Mouse (Mus musculus) midbrain, embryonic 15.5 days (tissue): ENCODE measurements around the gene Ccdc9. TPM values are rescaled to one million over a fixed set of nuclear protein-coding genes. Genes with fewer than 3 reads are reported as not detected.
A peak's percentile ranks its signal among the peaks of the same experiment; 100 is the strongest.
"Not testable (repeated sequence)": the region's sequence is repeated elsewhere in the genome, so short reads cannot be mapped to it uniquely, and the experiment has no call there.

Experiments
- ATAC-seq: fragments of 200-750 bp; cut with Nextera tagmentation; replicated peaks from 2 replicates; pipeline ENCODE4 v1.8.0; 2017; ENCODE audit warnings: moderate TSS enrichment
- H3K27ac ChIP-seq: fragments of 300-500 bp; sonication (generic); 2 replicates; pipeline ENCODE4 v1.5.1; 2015; ENCODE audit warnings: mild to moderate bottlenecking, inconsistent platforms
- H3K27me3 ChIP-seq: fragments of 300-500 bp; sonication (generic); replicated peaks from 2 replicates; pipeline ENCODE4 v1.6.1; 2015; ENCODE audit warnings: inconsistent platforms
- H3K36me3 ChIP-seq: fragments of 300-500 bp; sonication (generic); replicated peaks from 2 replicates; pipeline ENCODE4 v1.6.1; 2015; ENCODE audit warnings: inconsistent platforms
- H3K4me1 ChIP-seq: fragments of 300-500 bp; sonication (generic); 2 replicates; pipeline ENCODE4 v1.6.1; 2015; ENCODE audit warnings: inconsistent platforms
- H3K4me2 ChIP-seq: fragments of 300-500 bp; sonication (generic); 2 replicates; pipeline ENCODE4 v1.6.1; 2015; ENCODE audit warnings: inconsistent platforms, mild to moderate bottlenecking, moderate library complexity
- H3K4me3 ChIP-seq: fragments of 300-500 bp; sonication (generic); 2 replicates; pipeline ENCODE4 v1.5.1; 2015; ENCODE audit warnings: mild to moderate bottlenecking, inconsistent platforms
- H3K9ac ChIP-seq: fragments of 300-500 bp; sonication (generic); 2 replicates; pipeline ENCODE4 v1.6.1; 2015; ENCODE audit warnings: mild to moderate bottlenecking, inconsistent platforms
- H3K9me3 ChIP-seq: fragments of 300-500 bp; sonication (generic); 2 replicates; pipeline ENCODE4 v1.6.1; 2016; ENCODE audit warnings: inconsistent platforms
- WGBS: fragments of 180-500 bp; shearing (Covaris S2); methylation state at CpG from one replicate; pipeline ENCODE4 v1.1.7; 2015; ENCODE audit warnings: mixed read lengths; 5-methylcytosine and 5-hydroxymethylcytosine counted together
- polyA plus RNA-seq: library from polyadenylated mRNA; unstranded; fragments of >200 nt; fragmentation: Nextera tagmentation; extraction: Ambion mirVana; gene quantifications from 2 replicates; pipeline ENCODE4 v1.2.1, GENCODE M21; 2015

The Ccdc9 gene
- polyA plus RNA-seq, 1 experiment from 2014 or later: 21.6 TPM

DNA sequence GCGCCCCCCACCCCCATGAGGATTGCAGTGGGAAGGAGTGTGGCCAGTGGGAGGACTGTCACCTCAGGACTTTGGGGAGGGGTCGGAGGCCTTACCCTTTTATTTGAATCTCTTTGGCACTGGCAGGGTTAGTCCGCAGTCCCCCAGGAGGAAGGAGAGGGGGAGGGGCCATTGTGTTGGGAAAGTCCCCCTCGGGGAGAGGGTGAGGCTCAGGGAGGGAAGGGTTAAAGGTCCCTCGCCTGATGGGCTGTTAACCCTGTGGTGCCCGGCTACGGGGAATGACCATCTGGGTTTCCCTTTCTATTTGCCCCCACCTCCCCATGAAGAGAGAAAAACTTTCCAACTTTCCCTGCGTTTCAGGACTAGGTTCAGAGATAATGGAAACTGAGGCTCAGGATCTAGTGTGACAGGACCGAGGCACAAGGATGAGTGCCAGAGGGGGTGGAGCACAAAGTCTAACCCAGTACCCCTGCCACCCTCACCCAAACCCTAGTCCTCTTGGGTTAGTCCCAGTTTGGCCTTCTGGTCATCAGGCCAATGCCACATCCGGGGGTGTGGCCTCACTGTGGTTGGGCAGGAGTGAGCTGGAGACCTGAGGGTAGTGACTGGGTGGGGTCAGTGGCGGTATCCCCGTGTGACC, 26.2 kb upstream of the Ccdc9 start:
- no peaks in the 10 kb centered on the region for H3K9me3 ChIP-seq
- WGBS: under 1% methylated on average over 11 of the region's 12 CpGs
- no peaks in the 10 kb centered on the region for H3K36me3 ChIP-seq
- no peak for ATAC-seq
- peak overlapping the region; percentile 99 for H3K4me2 ChIP-seq
- H3K27me3 ChIP-seq: no peaks in the 10 kb centered on the region
- H3K27ac ChIP-seq: peak overlapping the region; percentile 96
- H3K4me1 ChIP-seq: peaks cover 57% of the 10 kb centered on the region
- peak overlapping the region; percentile 76 for H3K4me3 ChIP-seq
- H3K9ac ChIP-seq: peak overlapping the region; percentile 80

GRCm38 (mm10) chr7:16312011-16312671, 25.5 kb upstream of the Ccdc9 start:
- under 1% methylated on average over 45 of the region's 49 CpGs for WGBS
- no peaks in the 10 kb centered on the region for H3K27me3 ChIP-seq
- no peaks in the 10 kb centered on the region for H3K9me3 ChIP-seq
- peak overlapping the region; percentile 99 for H3K4me2 ChIP-seq
- no peak for ATAC-seq
- peaks cover 57% of the 10 kb centered on the region for H3K4me1 ChIP-seq
- peak overlapping the region; percentile 80 for H3K9ac ChIP-seq
- H3K36me3 ChIP-seq: no peaks in the 10 kb centered on the region
- peak overlapping the region; percentile 96 for H3K27ac ChIP-seq
- peak overlapping the region; percentile 76 for H3K4me3 ChIP-seq

DNA sequence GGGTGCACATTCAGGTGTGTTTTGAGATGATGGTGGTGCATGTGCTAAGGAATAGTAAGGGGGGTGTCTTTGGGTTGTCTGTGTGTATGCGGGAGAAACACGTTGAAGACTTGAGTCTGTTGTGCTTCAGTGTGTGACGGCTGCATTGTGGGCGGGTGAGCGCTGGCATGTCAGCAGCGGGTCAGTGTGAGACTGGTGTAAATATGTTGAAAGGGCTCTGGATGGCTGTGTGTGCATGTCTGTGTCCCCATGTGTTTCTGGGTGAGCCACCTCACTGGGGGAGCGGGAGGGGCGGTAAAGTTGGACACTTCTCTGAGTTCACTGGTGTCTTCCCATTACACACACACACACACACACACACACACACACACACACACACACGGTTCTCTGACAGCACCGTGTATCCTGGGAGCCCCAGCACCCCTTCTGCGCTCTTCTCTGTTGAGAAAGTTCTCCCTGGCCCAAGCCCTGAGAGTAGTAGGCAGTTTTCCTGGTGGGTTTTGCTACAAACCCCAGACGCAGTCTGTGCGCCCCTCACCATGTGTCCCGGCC, 24.9 kb upstream of the Ccdc9 start:
- Histone ChIP-seq H3K4me3 (peak overlapping the region; percentile 76), H3K27ac (peak overlapping the region; percentile 96), H3K36me3 (no peaks in the 10 kb centered on the region), H3K9ac (peak overlapping the region; percentile 80), H3K27me3 (no peaks in the 10 kb centered on the region), H3K4me1 (peaks cover 57% of the 10 kb centered on the region), H3K9me3 (no peaks in the 10 kb centered on the region), H3K4me2 (peak overlapping the region; percentile 99)
- ATAC-seq: 0 out of 2 replicates have a peak, but pooled peaks have one; percentile 0
- WGBS: under 1% methylated on average over 14 of the region's 14 CpGs

DNA sequence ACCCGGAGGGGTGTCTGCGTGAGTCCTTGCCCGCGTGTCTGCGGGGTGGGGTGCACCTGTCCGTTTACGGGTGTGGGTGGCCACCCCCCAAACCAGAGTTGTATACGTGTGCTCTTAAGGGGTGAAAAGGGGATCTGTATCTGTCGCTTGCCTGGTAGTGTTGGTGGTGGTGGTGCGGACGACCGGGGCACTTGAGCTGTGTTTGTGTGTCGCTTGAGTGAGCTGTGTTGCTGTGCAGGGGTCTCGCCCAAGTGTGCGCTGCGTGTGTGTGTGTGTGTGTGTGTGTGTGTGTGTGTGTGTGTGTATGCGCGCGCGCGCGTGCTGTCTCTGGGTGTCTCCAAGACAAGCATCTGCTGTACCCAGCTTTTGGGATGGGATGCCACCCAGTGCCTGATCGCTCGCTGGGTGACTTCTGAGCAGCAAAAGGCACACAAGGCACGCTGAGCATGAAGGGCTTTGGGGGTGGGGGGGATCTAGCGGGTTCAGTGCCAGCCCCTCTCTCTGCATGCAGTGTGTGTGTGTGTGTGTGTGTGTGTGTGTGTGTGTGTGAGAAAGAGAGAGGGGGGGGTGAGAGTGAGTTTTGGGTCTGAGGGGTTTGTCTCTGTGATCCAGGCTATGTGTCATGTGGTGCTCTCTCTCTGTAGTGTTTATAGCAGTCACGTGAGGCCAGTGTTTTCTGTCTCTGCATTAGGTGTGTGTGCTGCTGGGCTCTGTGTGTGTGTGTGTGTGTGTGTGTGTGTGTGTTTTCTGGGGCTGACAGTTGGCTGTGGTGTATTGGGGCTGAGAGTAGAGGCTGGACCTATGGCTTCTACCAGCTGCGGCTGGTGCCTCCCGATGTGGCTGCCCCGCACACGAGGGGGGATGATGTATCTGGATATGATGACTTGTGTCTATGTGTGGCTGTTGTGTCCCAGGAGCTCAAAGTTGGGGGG, 24.2 kb upstream of the Ccdc9 start:
- Histone ChIP-seq H3K27ac (peak overlapping the region; percentile 96), H3K4me2 (peak overlapping the region; percentile 99), H3K27me3 (no peaks in the 10 kb centered on the region), H3K36me3 (no peaks in the 10 kb centered on the region), H3K9me3 (no peaks in the 10 kb centered on the region), H3K4me3 (peak overlapping the region; percentile 76), H3K9ac (peak overlapping the region; percentile 80), H3K4me1 (peaks cover 57% of the 10 kb centered on the region)
- ATAC-seq: peak; percentile 6
- 1% methylated on average over 31 of the region's 31 CpGs for WGBS

- Histone ChIP-seq H3K9ac (peak overlapping the region; percentile 80), H3K36me3 (no peaks in the 10 kb centered on the region), H3K27me3 (no peaks in the 10 kb centered on the region), H3K9me3 (no peaks in the 10 kb centered on the region), H3K27ac (peak overlapping the region; percentile 96), H3K4me2 (peak overlapping the region; percentile 99), H3K4me1 (peaks cover 57% of the 10 kb centered on the region), H3K4me3 (peak overlapping the region; percentile 76)
- peak; percentile 6; the same call in 1 of the 2 replicates for ATAC-seq
- WGBS: under 1% methylated on average over 36 of the region's 56 CpGs
Measured at GRCm38 (mm10) chr7:16310020-16310520, 23.5 kb upstream of the Ccdc9 start.

- peak overlapping the region; percentile 99 for H3K4me2 ChIP-seq
- peak overlapping the region; percentile 76 for H3K4me3 ChIP-seq
- peak; percentile 15 for ATAC-seq
- under 1% methylated on average over 54 of the region's 61 CpGs for WGBS
- H3K4me1 ChIP-seq: peaks cover 56% of the 10 kb centered on the region
- peak overlapping the region; percentile 80 for H3K9ac ChIP-seq
- H3K27me3 ChIP-seq: no peaks in the 10 kb centered on the region
- peak overlapping the region; percentile 96 for H3K27ac ChIP-seq
- H3K9me3 ChIP-seq: no peaks in the 10 kb centered on the region
- no peaks in the 10 kb centered on the region for H3K36me3 ChIP-seq
Measured at GRCm38 (mm10) chr7:16309318-16310019, 22.9 kb upstream of the Ccdc9 start.

DNA sequence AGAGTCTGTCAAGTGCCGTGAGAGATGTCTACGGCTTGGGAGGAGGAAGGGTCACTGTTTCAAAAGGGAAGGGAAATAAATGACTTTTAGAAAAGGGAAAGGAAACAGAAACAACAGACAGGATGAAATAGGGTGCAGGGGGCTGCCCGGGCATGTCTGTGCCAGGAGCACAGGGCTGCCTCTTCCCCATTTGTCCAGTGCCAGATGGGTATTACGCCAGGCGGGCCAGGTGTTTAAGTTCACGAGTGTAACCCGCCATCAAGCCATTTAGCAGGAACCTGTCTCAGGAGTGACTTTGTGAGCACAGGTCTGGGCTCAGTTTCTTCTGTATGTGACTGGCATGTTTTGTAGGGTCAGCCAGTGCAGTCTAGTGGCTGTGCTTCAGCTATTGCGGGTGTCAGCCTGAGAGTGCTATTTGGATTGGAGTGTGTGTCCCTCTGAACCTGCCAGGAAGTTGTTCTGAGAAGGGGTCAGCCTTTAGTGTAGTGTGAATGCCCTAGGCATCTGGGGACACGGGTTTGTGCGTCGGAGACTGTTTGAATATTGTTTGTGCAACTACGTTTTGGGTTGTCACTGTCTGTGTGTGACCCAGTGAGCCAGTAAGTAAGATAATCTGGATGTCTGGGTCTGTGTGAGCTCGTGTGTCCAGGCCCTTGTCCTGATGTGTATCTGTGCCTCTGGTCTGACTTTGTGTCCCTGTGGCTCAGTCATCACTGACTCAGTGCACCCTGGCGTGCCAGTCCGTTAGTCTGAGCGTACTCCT, 22.1 kb upstream of the Ccdc9 start:
- peak overlapping the region; percentile 96; the same call in 1 of the 2 replicates for H3K27ac ChIP-seq
- ATAC-seq: no peak; the same call in 1 of the 2 replicates
- 46% methylated on average over 16 of the region's 16 CpGs for WGBS
- peaks cover 50% of the 10 kb centered on the region for H3K4me1 ChIP-seq
- H3K9me3 ChIP-seq: no peaks in the 10 kb centered on the region
- peak overlapping the region; percentile 76 for H3K4me3 ChIP-seq
- no peaks in the 10 kb centered on the region for H3K36me3 ChIP-seq
- H3K27me3 ChIP-seq: no peaks in the 10 kb centered on the region
- peak overlapping the region; percentile 80 for H3K9ac ChIP-seq
- peak overlapping the region; percentile 99 for H3K4me2 ChIP-seq

DNA sequence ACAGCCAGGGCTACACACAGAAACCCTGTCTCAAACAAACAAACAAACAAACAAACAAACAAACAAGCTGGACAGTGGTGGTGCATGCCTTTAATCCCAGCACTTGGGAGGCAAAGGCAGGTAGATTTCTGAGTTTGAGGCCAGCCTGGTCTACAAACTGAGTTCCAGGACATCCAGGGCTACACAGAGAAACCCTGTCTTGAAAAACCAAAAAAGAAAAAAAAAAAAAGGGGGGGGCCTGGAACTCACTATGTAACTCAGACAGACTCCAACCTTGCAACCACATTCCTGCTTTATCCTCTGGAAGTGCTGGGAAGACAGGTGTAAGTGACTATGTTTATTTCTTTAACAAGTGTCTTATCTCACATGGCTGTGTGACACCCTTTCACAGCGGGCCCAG, 21.5 kb upstream of the Ccdc9 start, which contains the start of gene Bbc3:
Gene Bbc3, plus strand, starts transcription at position 301 of the 400 bp plus-strand sequence.
- not testable (repeated sequence) for H3K27me3 ChIP-seq, H3K36me3 ChIP-seq, ATAC-seq, H3K9me3 ChIP-seq
- 65% methylated on average over 1 of the region's 1 CpGs for WGBS
- H3K4me3 ChIP-seq: peak within 1 kb of the TSS; percentile 76
- H3K27ac ChIP-seq: peak within 1 kb of the TSS; percentile 96
- peaks cover 44% of the 10 kb centered on the region for H3K4me1 ChIP-seq
- H3K4me2 ChIP-seq: peak within 1 kb of the TSS; percentile 99
- H3K9ac ChIP-seq: peak within 1 kb of the TSS; percentile 80

- H3K9ac ChIP-seq, H3K4me3 ChIP-seq, H3K4me2 ChIP-seq, ATAC-seq, H3K27ac ChIP-seq, H3K9me3 ChIP-seq, H3K36me3 ChIP-seq, H3K27me3 ChIP-seq: not testable (repeated sequence)
- peaks cover 34% of the 10 kb centered on the region for H3K4me1 ChIP-seq
- 84% methylated on average over 6 of the region's 6 CpGs for WGBS
Measured at GRCm38 (mm10) chr7:16307141-16307540, 20.5 kb upstream of the Ccdc9 start.

GRCm38 (mm10) chr7:16299419-16300035, 12.9 kb upstream of the Ccdc9 start:
- peak overlapping the region; percentile 49 for H3K4me3 ChIP-seq
- ATAC-seq: peak; percentile 94
- under 1% methylated on average over 52 of the region's 52 CpGs for WGBS
- no peaks in the 10 kb centered on the region for H3K27me3 ChIP-seq
- no peaks in the 10 kb centered on the region for H3K36me3 ChIP-seq
- H3K4me1 ChIP-seq: peaks cover 40% of the 10 kb centered on the region
- no peaks in the 10 kb centered on the region for H3K9me3 ChIP-seq
- H3K9ac ChIP-seq: peak overlapping the region; percentile 50
- H3K4me2 ChIP-seq: peak overlapping the region; percentile 81
- H3K27ac ChIP-seq: peak overlapping the region; percentile 83
